Mouse (Mus musculus) C2C12 (cell line): ENCODE measurements around the gene Fam92b.

Experiments used
- CEBPB ChIP-seq: IDR thresholded peaks from one replicate; pipeline ENCODE4 v1.6.1; 2011; ENCODE audit warnings: low read depth, mild to moderate bottlenecking, control low read depth, moderate library complexity
- CTCF ChIP-seq: IDR thresholded peaks from one replicate; pipeline ENCODE4 v1.5.1; 2011; ENCODE audit not compliant: control insufficient read depth, insufficient read depth, insufficient read length
- MAX ChIP-seq: IDR thresholded peaks from one replicate; pipeline ENCODE4 v1.6.1; 2011; ENCODE audit warnings: mild to moderate bottlenecking, control low read depth
- MYOD1 ChIP-seq: IDR thresholded peaks from one replicate; pipeline ENCODE4 v1.6.1; 2011; ENCODE audit warnings: low read depth; ENCODE audit not compliant: control insufficient read depth, insufficient read length
- MYOG ChIP-seq: IDR thresholded peaks from one replicate; pipeline ENCODE4 v1.6.1; 2011; ENCODE audit not compliant: control insufficient read depth, insufficient read length; ENCODE audit errors: extremely low read depth
- USF1 ChIP-seq: IDR thresholded peaks from one replicate; pipeline ENCODE4 v1.6.1; 2011; ENCODE audit warnings: low read depth, mild to moderate bottlenecking, control low read depth, moderate library complexity

DNA sequence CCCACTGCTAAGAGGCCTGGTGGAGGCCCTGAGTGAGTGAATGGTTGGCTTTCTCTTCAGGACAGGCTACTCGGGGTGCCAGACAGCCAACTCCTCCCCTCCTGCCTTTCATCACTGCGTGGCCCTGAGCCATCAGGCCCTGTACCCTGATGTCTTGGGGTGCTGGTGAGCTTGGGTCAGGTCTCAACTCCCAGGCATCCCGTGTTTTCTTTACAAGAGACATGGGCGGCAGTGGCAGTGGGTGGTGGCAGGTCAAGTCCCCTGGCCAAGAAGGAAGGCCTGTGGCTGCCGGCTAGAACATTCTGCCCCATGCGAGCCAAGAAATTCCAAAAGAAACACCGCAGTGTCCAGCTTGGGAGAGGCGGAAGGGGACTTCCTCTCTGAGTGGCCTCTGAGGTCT, 9.2 kb upstream of the Fam92b start:
- TF ChIP-seq MYOG, result no peak
- no peak for TF ChIP-seq USF1
- TF ChIP-seq MAX, result no peak
- TF ChIP-seq CTCF, result no peak
- TF ChIP-seq MYOD1, result no peak
- no peak for TF ChIP-seq CEBPB
